In the genomic region with DNA sequence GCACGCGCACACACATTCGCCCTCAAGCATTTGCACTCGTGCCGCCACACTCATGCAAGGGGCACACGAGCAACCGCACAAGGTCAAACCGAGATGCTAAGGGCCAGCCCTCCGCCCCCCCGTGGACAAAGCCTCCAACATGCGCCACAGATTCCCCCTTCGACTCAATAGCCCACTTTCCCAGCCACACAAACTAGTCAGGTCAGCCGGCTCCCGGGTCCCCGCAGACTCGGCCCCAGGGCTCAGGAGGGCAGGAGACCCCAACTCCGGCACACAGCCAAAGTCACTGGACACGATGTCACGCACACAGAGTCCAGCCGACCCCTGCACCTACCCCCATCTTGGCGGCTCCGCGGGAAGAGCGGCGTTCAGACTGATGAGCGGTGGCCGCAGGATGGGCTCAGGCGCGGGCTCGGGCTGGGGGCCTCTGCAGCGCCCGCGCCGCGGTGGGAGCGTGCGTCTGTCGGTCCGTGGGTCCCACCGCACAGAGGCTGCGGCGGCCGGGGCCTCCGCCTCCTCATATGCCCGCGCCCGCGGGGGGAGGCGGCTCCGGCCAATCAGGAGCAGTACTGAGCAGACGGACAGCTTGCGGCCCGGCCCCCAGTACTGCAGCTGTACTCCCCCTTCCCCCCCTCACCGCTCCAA, we compare ENCODE assay signal across 8 mouse cellular contexts. TPM values are rescaled to one million over a fixed set of nuclear protein-coding genes. Genes with fewer than 3 reads are reported as not detected.
DNase-seq lines count a peak whose midpoint lies in the region; ATAC-seq lines count a peak whose summit lies in the region.

A gene (minus strand): TSS at position 538 of the 645 bp plus-strand sequence.

- H3K36me3 ChIP-seq in midbrain, embryonic 11.5 days (ENCODE audit: control insufficient read depth, insufficient read depth, low read length): no peaks in the 10 kb centered on the region
- H3K36me3 ChIP-seq in stomach, embryonic 14.5 days (ENCODE audit: control insufficient read depth, insufficient read depth, low read length): no peaks in the 10 kb centered on the region

- intact Hi-C loops in gastrocnemius, postnatal 14 days (cut with DNase I; ENCODE audit: low total_unique reads): no loop called here

- H3K27ac ChIP-seq in midbrain, embryonic 11.5 days (ENCODE audit: low read depth, low read length): no peak within 1 kb of the TSS
- H3K27ac ChIP-seq in stomach, embryonic 14.5 days (ENCODE audit: low read length): no peak within 1 kb of the TSS

- H3K9me3 ChIP-seq in midbrain, embryonic 11.5 days (ENCODE audit: control insufficient read depth, low read length): no peaks in the 10 kb centered on the region
- H3K9me3 ChIP-seq in stomach, embryonic 14.5 days (ENCODE audit: control insufficient read depth, low read depth, low read length): no peaks in the 10 kb centered on the region

- peak within 1 kb of the TSS; percentile 52 for H3K4me3 ChIP-seq in midbrain, embryonic 11.5 days (ENCODE audit: low read depth, low read length)
- H3K4me3 ChIP-seq in stomach, embryonic 14.5 days (ENCODE audit: low read depth, low read length): peak within 1 kb of the TSS; percentile 33

- ATAC-seq in midbrain, embryonic 11.5 days (ENCODE audit: low FRiP score): peak; percentile 80
- ATAC-seq in stomach, embryonic 14.5 days (ENCODE audit: insufficient number of reproducible peaks, insufficient read depth, low FRiP score, low read depth): peak; percentile 51; the same call in 1 of the 2 replicates

- DNase-seq in ovary, adult 18-20 months (ENCODE audit: low spot score): peak; percentile 32
- DNase-seq in ovary, postnatal 36 days (ENCODE audit: low spot score): no peak
- peak; percentile 91 for DNase-seq in cerebellum, adult 9-10 months
- DNase-seq in frontal cortex, postnatal 10 days (ENCODE audit: low spot score in 2 of 2): peak; percentile 82 to 86
- DNase-seq in left cerebral cortex, adult 11 months (ENCODE audit: low spot score): peak; percentile 80
- peak; percentile 92 for DNase-seq in midbrain, embryonic 11.5 days (ENCODE audit: low spot score, missing footprints)
- DNase-seq in gastrocnemius, postnatal 14 days: no peak

- peak within 1 kb of the TSS; percentile 88 for H3K4me2 ChIP-seq in midbrain, embryonic 11.5 days
- peak within 1 kb of the TSS; percentile 70 for H3K4me2 ChIP-seq in stomach, embryonic 14.5 days (replicated peaks; ENCODE audit: low read depth, low read length)

- H3K4me1 ChIP-seq in midbrain, embryonic 11.5 days (ENCODE audit: control insufficient read depth, insufficient read depth, low read length): peaks cover 29% of the 10 kb centered on the region
- H3K4me1 ChIP-seq in stomach, embryonic 14.5 days (ENCODE audit: control insufficient read depth, insufficient read depth, low read length): peaks cover 8% of the 10 kb centered on the region; the same call in 1 of the 2 replicates

- 1% methylated on average over 53 of the region's 54 CpGs for WGBS in midbrain, embryonic 11.5 days
- 1% methylated on average over 52 of the region's 54 CpGs for WGBS in stomach, embryonic 14.5 days

- peak within 1 kb of the TSS; percentile 68 for H3K9ac ChIP-seq in midbrain, embryonic 11.5 days (ENCODE audit: low read length)
- peak within 1 kb of the TSS; percentile 14; the same call in 1 of the 2 replicates for H3K9ac ChIP-seq in stomach, embryonic 14.5 days (replicated peaks; ENCODE audit: low read depth, low read length)

- H3K27me3 ChIP-seq in midbrain, embryonic 11.5 days (ENCODE audit: control insufficient read depth, insufficient read depth, low read length): peaks cover 44% of the 10 kb centered on the region
- H3K27me3 ChIP-seq in stomach, embryonic 14.5 days (ENCODE audit: control insufficient read depth, insufficient read depth, low read length): peaks cover 53% of the 10 kb centered on the region

RNA-seq across cellular contexts. Expression of the gene that starts here (rescaled TPM):
- 34.4 and 36.0 TPM in 2 replicates for polyA plus RNA-seq in midbrain, embryonic 11.5 days (2014; fragmentation: Nextera tagmentation; extraction: Ambion mirVana)
- 2.8 and 3.2 TPM in 2 replicates for polyA plus RNA-seq in stomach, embryonic 14.5 days (2014; fragmentation: Nextera tagmentation; extraction: Ambion mirVana)
- under 1 TPM; 0.21 to 0.42 TPM for total RNA-seq in gastrocnemius, postnatal 14 days (2021)

Comparison
In these comparisons a context has a peak if more than half of its experiments do, and no peak if none do; other contexts are left out.
1. DNase-seq: peak in ovary, adult 18-20 months (single experiment), cerebellum, adult 9-10 months (single experiment), frontal cortex, postnatal 10 days (2 of 2), left cerebral cortex, adult 11 months (single experiment) and midbrain, embryonic 11.5 days (single experiment); none in ovary, postnatal 36 days (single experiment) and gastrocnemius, postnatal 14 days (single experiment).